Mouse (Mus musculus): ENCODE results near the gene Ncoa7. TPM values are rescaled to one million over a fixed set of nuclear protein-coding genes. Genes with fewer than 3 reads are reported as not detected.
A peak's percentile ranks its signal among the peaks of the same experiment; 100 is the strongest.

The Ncoa7 gene
- polyA plus RNA-seq, 1 experiment from 2014 or later, result 8.8 TPM

DNA sequence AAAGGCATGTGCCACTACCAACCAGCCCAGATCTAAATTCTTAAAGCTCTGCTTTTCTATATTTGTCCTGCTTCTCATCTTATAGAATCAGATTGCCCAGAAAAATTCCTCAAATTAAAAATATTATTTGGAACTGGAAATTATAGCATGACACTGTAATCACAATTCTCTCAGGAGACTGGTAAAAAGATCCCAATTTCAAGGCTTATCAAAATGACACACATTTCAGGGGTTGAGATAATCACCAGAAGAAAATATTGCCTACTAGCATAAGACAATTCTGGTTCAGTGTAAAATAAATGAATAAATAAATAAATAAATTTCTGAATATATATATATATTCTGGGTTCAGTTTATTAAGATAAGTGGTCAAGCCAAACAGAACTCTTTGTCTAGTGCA, 193.5 kb downstream of the Ncoa7 start:
- H3K4me1 ChIP-seq, result no peaks in the 10 kb centered on the region

DNA sequence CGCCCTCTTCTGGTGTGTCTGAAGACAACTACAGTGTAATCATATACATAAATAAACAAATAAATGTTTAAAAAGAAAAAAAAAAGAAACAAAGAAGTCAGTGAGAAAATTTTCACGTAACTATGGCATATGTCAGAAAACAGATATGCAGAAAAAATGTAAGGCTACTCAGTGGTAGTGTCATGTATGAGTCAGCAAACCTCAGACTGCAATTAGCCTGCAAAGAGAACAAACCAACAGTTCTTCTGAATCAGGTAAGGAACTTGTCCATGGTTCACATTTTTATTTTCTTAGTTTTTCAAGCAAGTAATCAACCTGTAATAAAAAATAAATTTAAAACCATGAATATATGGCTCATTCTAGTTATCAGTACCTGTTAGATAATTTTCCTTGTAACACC, 195.0 kb downstream of the Ncoa7 start:
- H3K4me2 ChIP-seq, result no peak overlapping the region
- ATAC-seq (ENCODE audit: insufficient number of reproducible peaks, insufficient read depth, low FRiP score, low TSS enrichment, low read depth), result no peak
- H3K36me3 ChIP-seq, result peaks cover 4% of the 10 kb centered on the region; the same call in 1 of the 2 replicates
- H3K9me3 ChIP-seq, result no peaks in the 10 kb centered on the region
- H3K27ac ChIP-seq, result no peak overlapping the region
- 68% methylated on average over 2 of the region's 2 CpGs for WGBS
- no peak overlapping the region for H3K9ac ChIP-seq
- H3K27me3 ChIP-seq, result no peaks in the 10 kb centered on the region
- H3K4me1 ChIP-seq, result no peaks in the 10 kb centered on the region
- no peak overlapping the region for H3K4me3 ChIP-seq

More for the DNA sequence above, 193.5 kb downstream of the Ncoa7 start:
- Histone ChIP-seq H3K9ac (no peak overlapping the region), H3K27ac (no peak overlapping the region), H3K9me3 (no peaks in the 10 kb centered on the region), H3K27me3 (no peaks in the 10 kb centered on the region), H3K4me2 (no peak overlapping the region), H3K36me3 (peaks cover 4% of the 10 kb centered on the region; the same call in 1 of the 2 replicates), H3K4me3 (no peak overlapping the region)
- no peak for ATAC-seq (ENCODE audit: insufficient number of reproducible peaks, insufficient read depth, low FRiP score, low TSS enrichment, low read depth)

DNA sequence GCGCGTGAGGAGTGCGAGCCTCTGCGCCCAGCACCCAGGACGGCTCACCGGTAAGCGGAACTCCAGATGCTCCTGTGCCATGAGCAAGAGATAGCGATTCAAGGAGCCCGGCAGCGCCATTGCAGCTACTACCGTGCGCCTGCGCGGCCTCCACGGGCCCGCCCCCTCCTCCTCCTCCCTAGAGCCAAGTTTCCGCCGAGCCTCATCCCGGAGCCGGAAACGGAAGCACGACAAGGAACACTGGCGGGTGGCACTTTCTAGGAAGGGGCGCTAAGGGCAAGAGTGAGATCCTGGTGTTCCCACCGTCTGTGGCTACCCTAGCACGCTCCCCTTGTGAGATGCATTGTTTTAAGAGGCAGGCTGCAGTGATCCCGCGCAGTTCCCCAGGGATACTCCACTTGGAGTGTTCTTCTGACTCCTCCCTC, 202.6 kb downstream of the Ncoa7 start, which contains the start of gene Trmt11:
TSS of gene Trmt11 (minus strand) at position 208 of the 425 bp plus-strand sequence.
- peaks cover 14% of the 10 kb centered on the region for H3K36me3 ChIP-seq
- peak within 1 kb of the TSS; percentile 86 for H3K27ac ChIP-seq
- no peaks in the 10 kb centered on the region for H3K9me3 ChIP-seq
- under 1% methylated on average over 25 of the region's 28 CpGs for WGBS
- no peaks in the 10 kb centered on the region for H3K27me3 ChIP-seq
- ATAC-seq (ENCODE audit: insufficient number of reproducible peaks, insufficient read depth, low FRiP score, low TSS enrichment, low read depth), result peak; percentile 92
- peak within 1 kb of the TSS; percentile 84 for H3K4me3 ChIP-seq
- H3K9ac ChIP-seq, result peak within 1 kb of the TSS; percentile 89
- H3K4me1 ChIP-seq, result peaks cover 14% of the 10 kb centered on the region
- peak within 1 kb of the TSS; percentile 65 for H3K4me2 ChIP-seq

DNA sequence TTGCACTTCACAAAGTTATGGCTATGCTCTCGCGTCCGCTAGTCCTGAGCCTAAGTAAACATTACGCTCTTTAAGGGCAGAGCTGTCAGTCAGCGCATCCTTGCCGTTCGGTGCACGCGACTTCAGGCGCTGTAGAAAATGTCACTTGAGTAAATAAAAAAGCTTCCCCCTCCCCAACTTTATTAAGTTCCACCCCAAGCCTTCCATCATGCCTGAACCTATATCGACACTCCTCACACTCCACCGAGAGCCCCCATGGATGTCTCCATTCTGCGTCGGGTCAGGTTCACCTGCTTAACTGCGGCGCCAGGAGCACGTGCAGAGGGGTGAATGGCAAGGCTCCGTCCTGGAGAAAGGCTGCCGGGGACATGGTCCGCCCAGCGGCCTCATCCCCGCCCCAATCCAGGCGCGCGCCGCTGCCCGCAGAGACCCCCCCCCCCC, 203.0 kb downstream of the Ncoa7 start:
- peak; percentile 71 for ATAC-seq (ENCODE audit: insufficient number of reproducible peaks, insufficient read depth, low FRiP score, low TSS enrichment, low read depth)
- H3K27ac ChIP-seq, result peak overlapping the region; percentile 86
- no peaks in the 10 kb centered on the region for H3K9me3 ChIP-seq
- WGBS, result under 1% methylated on average over 27 of the region's 27 CpGs
- H3K27me3 ChIP-seq, result no peaks in the 10 kb centered on the region
- peak overlapping the region; percentile 89 for H3K9ac ChIP-seq
- peaks cover 14% of the 10 kb centered on the region for H3K4me1 ChIP-seq
- H3K36me3 ChIP-seq, result peaks cover 18% of the 10 kb centered on the region
- peak overlapping the region; percentile 84 for H3K4me3 ChIP-seq
- peak overlapping the region; percentile 65 for H3K4me2 ChIP-seq

DNA sequence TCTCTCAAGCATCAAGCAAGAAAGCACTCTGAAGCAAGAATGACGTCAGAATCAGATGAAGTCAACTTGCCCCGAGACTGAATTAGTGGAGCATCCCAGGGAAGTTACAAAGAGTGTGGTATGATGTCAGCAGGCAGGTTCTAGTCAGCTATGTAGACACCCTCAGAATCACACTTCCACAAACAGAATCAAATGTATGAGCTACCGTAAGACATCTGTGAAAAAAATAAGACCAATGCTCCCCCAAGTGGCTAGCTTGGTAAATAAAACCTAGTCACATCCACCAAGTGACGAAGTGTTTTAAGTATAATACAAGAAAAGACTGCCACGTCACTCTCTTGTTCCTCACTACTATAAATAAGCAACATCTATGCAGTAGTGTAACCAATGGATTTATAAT, 216.1 kb downstream of the Ncoa7 start:
- 71% methylated on average over 5 of the region's 5 CpGs for WGBS
- no peaks in the 10 kb centered on the region for H3K27me3 ChIP-seq
- H3K36me3 ChIP-seq, result peaks cover 44% of the 10 kb centered on the region

GRCm38 (mm10) chr10:30585691-30586090, 217.4 kb downstream of the Ncoa7 start:
- ATAC-seq (ENCODE audit: insufficient number of reproducible peaks, insufficient read depth, low FRiP score, low TSS enrichment, low read depth), result no peak
- H3K9ac ChIP-seq, result no peak overlapping the region
- no peak overlapping the region for H3K4me2 ChIP-seq
- H3K4me1 ChIP-seq, result no peaks in the 10 kb centered on the region
- H3K4me3 ChIP-seq, result no peak overlapping the region
- peaks cover 54% of the 10 kb centered on the region for H3K36me3 ChIP-seq
- no peaks in the 10 kb centered on the region for H3K9me3 ChIP-seq
- H3K27me3 ChIP-seq, result no peaks in the 10 kb centered on the region
- 78% methylated on average over 1 of the region's 1 CpGs for WGBS
- H3K27ac ChIP-seq, result no peak overlapping the region

More for the DNA sequence above, 216.1 kb downstream of the Ncoa7 start:
- H3K4me1 ChIP-seq, result no peaks in the 10 kb centered on the region
- H3K4me2 ChIP-seq, result no peak overlapping the region
- ATAC-seq (ENCODE audit: insufficient number of reproducible peaks, insufficient read depth, low FRiP score, low TSS enrichment, low read depth), result no peak
- no peak overlapping the region for H3K4me3 ChIP-seq
- no peak overlapping the region for H3K27ac ChIP-seq
- H3K9me3 ChIP-seq, result no peaks in the 10 kb centered on the region
- no peak overlapping the region for H3K9ac ChIP-seq

Other genes with a start within 250 kb of the Ncoa7 start
- 32.1 and 34.7 TPM in 2 replicates for gene Trmt11, start 202.6 kb downstream of the Ncoa7 start, polyA plus RNA-seq (2015; fragmentation: Nextera tagmentation; extraction: Ambion mirVana)
- 17.7 and 22.1 TPM in 2 replicates for gene Hint3, start 173.7 kb downstream of the Ncoa7 start, polyA plus RNA-seq (2015; fragmentation: Nextera tagmentation; extraction: Ambion mirVana)
- gene Hey2, start 39.5 kb upstream of the Ncoa7 start, polyA plus RNA-seq (2015; fragmentation: Nextera tagmentation; extraction: Ambion mirVana), result 25.4 and 27.9 TPM in 2 replicates